Mouse (Mus musculus) embryonic fibroblast, embryonic 13.5 days (primary cell): ENCODE measurements around the gene Kcnma1.

Experiments
- CTCF ChIP-seq: IDR thresholded peaks from 2 replicates; pipeline ENCODE4 v1.5.1; 2011; ENCODE audit warnings: mild to moderate bottlenecking, control low read depth, low read length, moderate library complexity, borderline replicate concordance; ENCODE audit not compliant: insufficient read depth
- POLR2A ChIP-seq: IDR thresholded peaks from 2 replicates; pipeline ENCODE4 v1.6.1; 2011; ENCODE audit warnings: low read depth, mild to moderate bottlenecking, control low read depth, low read length, moderate library complexity

GRCm38 (mm10) chr14:23572778-23573177 is 441.5 kb downstream of the Kcnma1 start:
- TF ChIP-seq CTCF: no peak
- no peak for TF ChIP-seq POLR2A
